Mouse (Mus musculus) midbrain, embryonic 15.5 days (tissue): ENCODE measurements around the gene Echs1. TPM values are rescaled to one million over a fixed set of nuclear protein-coding genes. Genes with fewer than 3 reads are reported as not detected.
A peak's percentile ranks its signal among the peaks of the same experiment; 100 is the strongest.

Experiments
- ATAC-seq: fragments of 200-750 bp; cut with Nextera tagmentation; replicated peaks from 2 replicates; pipeline ENCODE4 v1.8.0; 2017; ENCODE audit warnings: moderate TSS enrichment
- H3K27ac ChIP-seq: fragments of 300-500 bp; sonication (generic); 2 replicates; pipeline ENCODE4 v1.5.1; 2015; ENCODE audit warnings: mild to moderate bottlenecking, inconsistent platforms
- H3K27me3 ChIP-seq: fragments of 300-500 bp; sonication (generic); replicated peaks from 2 replicates; pipeline ENCODE4 v1.6.1; 2015; ENCODE audit warnings: inconsistent platforms
- H3K36me3 ChIP-seq: fragments of 300-500 bp; sonication (generic); replicated peaks from 2 replicates; pipeline ENCODE4 v1.6.1; 2015; ENCODE audit warnings: inconsistent platforms
- H3K4me1 ChIP-seq: fragments of 300-500 bp; sonication (generic); 2 replicates; pipeline ENCODE4 v1.6.1; 2015; ENCODE audit warnings: inconsistent platforms
- H3K4me2 ChIP-seq: fragments of 300-500 bp; sonication (generic); 2 replicates; pipeline ENCODE4 v1.6.1; 2015; ENCODE audit warnings: inconsistent platforms, mild to moderate bottlenecking, moderate library complexity
- H3K4me3 ChIP-seq: fragments of 300-500 bp; sonication (generic); 2 replicates; pipeline ENCODE4 v1.5.1; 2015; ENCODE audit warnings: mild to moderate bottlenecking, inconsistent platforms
- H3K9ac ChIP-seq: fragments of 300-500 bp; sonication (generic); 2 replicates; pipeline ENCODE4 v1.6.1; 2015; ENCODE audit warnings: mild to moderate bottlenecking, inconsistent platforms
- H3K9me3 ChIP-seq: fragments of 300-500 bp; sonication (generic); 2 replicates; pipeline ENCODE4 v1.6.1; 2016; ENCODE audit warnings: inconsistent platforms
- WGBS: fragments of 180-500 bp; shearing (Covaris S2); methylation state at CpG from one replicate; pipeline ENCODE4 v1.1.7; 2015; ENCODE audit warnings: mixed read lengths; 5-methylcytosine and 5-hydroxymethylcytosine counted together
- polyA plus RNA-seq: library from polyadenylated mRNA; unstranded; fragments of >200 nt; fragmentation: Nextera tagmentation; extraction: Ambion mirVana; gene quantifications from 2 replicates; pipeline ENCODE4 v1.2.1, GENCODE M21; 2015

Gene Echs1
- polyA plus RNA-seq, 1 experiment from 2014 or later = 107 TPM

GRCm38 (mm10) chr7:140057413-140058407 is 58.6 kb downstream of the Echs1 start:
- Histone ChIP-seq H3K4me1 (peaks cover 50% of the 10 kb centered on the region), H3K9me3 (no peaks in the 10 kb centered on the region), H3K4me3 (peak overlapping the region; percentile 46), H3K9ac (peak overlapping the region; percentile 66), H3K27me3 (peaks cover 46% of the 10 kb centered on the region), H3K36me3 (no peaks in the 10 kb centered on the region), H3K27ac (peak overlapping the region; percentile 81), H3K4me2 (peak overlapping the region; percentile 78)
- ATAC-seq = peak; percentile 73
- 2% methylated on average over 53 of the region's 53 CpGs for WGBS

Other genes starting within 250 kb of the Echs1 start
- gene Kndc1, start 221.8 kb downstream of the Echs1 start, polyA plus RNA-seq = 20.2 and 22.4 TPM in 2 replicates
- not detected in 2 replicates for gene Utf1, start 172.7 kb downstream of the Echs1 start, polyA plus RNA-seq
- 0.83 and 1.3 TPM in 2 replicates for gene 6430531B16Rik, start 137.7 kb downstream of the Echs1 start, polyA plus RNA-seq
- 4.5 TPM in 2 replicates for gene Adam8, start 123.9 kb downstream of the Echs1 start, polyA plus RNA-seq
- gene Zfp511, start 80.1 kb downstream of the Echs1 start, polyA plus RNA-seq = 56.6 and 58.0 TPM in 2 replicates
- 61.3 and 62.6 TPM in 2 replicates for gene Tubgcp2, start 79.8 kb downstream of the Echs1 start, polyA plus RNA-seq
- 1.2 TPM in 2 replicates for gene Msx3, start 67.4 kb downstream of the Echs1 start, polyA plus RNA-seq
- gene Caly, start 33.9 kb downstream of the Echs1 start, polyA plus RNA-seq = 277 and 280 TPM in 2 replicates
- gene Prap1, start 23.1 kb downstream of the Echs1 start, polyA plus RNA-seq = not detected in 2 replicates
- gene Fuom, start 14.0 kb downstream of the Echs1 start, polyA plus RNA-seq = 33.7 and 34.1 TPM in 2 replicates
- gene Paox, start 677 bp downstream of the Echs1 start, polyA plus RNA-seq = 7.4 and 7.5 TPM in 2 replicates
- gene Mtg1, start 21.1 kb upstream of the Echs1 start, polyA plus RNA-seq = 32.4 and 34.8 TPM in 2 replicates
- gene Sprn, start 38.4 kb upstream of the Echs1 start, polyA plus RNA-seq = 23.7 and 25.5 TPM in 2 replicates
- gene Olfr522, start 48.3 kb upstream of the Echs1 start, polyA plus RNA-seq = not detected in 2 replicates
- not detected in 2 replicates for gene Olfr523, start 56.7 kb upstream of the Echs1 start, polyA plus RNA-seq
- not detected in 2 replicates for gene Olfr524, start 89.5 kb upstream of the Echs1 start, polyA plus RNA-seq
- not detected in 2 replicates for gene Cd163l1, start 101.8 kb upstream of the Echs1 start, polyA plus RNA-seq
- not detected in 2 replicates for gene 5830411N06Rik, start 130.8 kb upstream of the Echs1 start, polyA plus RNA-seq
- not detected in 2 replicates for gene Olfr525, start 204.4 kb upstream of the Echs1 start, polyA plus RNA-seq
- gene Olfr527, start 217.5 kb upstream of the Echs1 start, polyA plus RNA-seq = not detected in 2 replicates
- not detected in 2 replicates for gene Olfr60, start 245.2 kb upstream of the Echs1 start, polyA plus RNA-seq